Mouse (Mus musculus) CD4-positive helper T cell, adult 2 months (primary cell): ENCODE results near the gene Tmc3.

Experiments used
- DNase-seq: peaks from one replicate; pipeline ENCODE4 v3.0.0-alpha.2; 2012; ENCODE audit warnings: low read depth, missing footprints, low spot score

The Tmc3 gene

GRCm38 (mm10) chr7:83637781-83638583 is 53.3 kb downstream of the Tmc3 start:
- no peak for DNase-seq

- DNase-seq = no peak
Observed at GRCm38 (mm10) chr7:83639084-83639483, 54.4 kb downstream of the Tmc3 start.

DNA sequence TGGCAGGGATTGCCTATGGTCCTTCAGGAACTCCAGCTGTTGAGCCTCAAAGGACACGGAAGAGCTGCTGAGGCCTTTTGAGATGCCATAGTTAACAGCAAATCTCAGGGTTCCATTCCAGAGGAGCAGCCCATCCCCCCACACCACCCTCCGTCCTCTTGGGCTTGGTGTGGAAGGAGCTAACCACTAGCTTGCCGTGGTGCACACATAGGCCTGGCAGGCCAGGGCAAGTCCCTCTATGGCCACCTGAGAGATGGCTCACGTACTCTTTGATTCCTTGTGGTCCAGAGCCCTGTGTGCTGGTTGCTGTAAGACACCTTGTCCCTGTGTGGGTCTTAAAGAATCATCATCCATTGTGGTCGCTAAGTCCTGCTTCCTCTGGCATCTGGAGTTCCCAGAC is 55.9 kb downstream of the Tmc3 start:
- DNase-seq = no peak

- DNase-seq = no peak
Observed at GRCm38 (mm10) chr7:83641163-83641562, 56.4 kb downstream of the Tmc3 start.

DNA sequence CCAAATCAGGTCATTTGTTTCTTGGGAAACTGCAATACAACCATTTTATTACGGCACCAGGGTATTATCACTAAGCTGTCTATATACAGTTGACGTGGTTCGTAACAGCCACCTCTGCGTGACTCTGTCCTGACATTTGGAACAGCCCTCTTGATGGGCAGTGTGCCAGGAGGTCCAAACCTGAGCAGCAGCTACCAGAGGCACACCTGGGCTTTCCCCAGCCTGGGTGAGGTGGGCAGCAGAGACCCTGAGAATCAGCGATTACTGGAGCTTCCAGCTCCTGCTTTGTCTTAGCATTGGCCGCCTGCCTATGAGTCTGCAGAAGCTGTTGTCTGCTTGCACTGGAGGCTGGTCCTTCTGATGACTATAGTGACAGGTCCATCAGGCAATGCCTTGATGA is 58.9 kb downstream of the Tmc3 start:
- DNase-seq = no peak

- DNase-seq = no peak
Observed at GRCm38 (mm10) chr7:83644761-83645160, 60.0 kb downstream of the Tmc3 start.

GRCm38 (mm10) chr7:83645476-83645875 is 60.7 kb downstream of the Tmc3 start:
- no peak for DNase-seq

- no peak for DNase-seq
Observed at GRCm38 (mm10) chr7:83648807-83649206, 64.1 kb downstream of the Tmc3 start.

GRCm38 (mm10) chr7:83650638-83651037 is 65.9 kb downstream of the Tmc3 start:
- no peak for DNase-seq

DNA sequence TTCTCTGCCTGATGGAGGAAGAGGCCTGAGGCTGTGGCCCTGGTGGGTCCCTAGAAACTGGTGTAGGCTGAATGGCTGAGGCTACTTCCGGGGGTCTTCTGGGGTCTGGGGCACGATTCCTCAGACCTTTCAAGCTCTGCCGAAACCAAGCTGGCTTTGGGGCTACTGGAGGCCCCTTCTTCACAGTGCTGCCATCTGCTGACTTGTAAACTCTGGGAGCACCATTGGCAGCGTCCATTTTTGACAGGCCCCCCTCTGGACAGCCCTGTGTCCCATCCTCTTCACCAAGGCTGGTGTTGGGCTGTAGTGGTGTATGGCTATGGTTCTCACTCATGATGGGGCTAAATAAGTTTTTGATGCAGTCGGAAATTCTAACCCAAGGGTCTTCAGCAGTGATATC is 67.8 kb downstream of the Tmc3 start:
- DNase-seq = no peak

DNA sequence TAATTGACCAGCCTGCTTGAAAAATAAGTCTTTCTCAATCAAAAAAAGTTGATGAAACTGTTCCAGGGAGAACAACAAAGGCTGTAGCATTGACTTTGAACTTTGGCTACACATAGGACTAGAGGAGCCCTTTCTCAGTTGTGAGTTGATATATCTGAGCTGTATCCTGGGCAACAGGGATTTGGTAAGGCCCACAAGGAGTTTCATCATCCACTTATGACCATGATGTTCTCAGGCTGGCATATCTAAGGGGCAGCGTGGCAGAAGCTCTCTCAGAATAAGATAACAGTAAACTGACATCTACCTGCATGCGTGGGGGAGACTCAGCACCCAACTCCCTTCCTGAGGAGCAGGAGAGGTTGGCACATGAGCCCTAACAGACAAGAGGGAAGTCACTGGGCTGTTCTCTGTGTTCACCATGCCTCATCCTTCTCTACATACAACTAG is 68.9 kb downstream of the Tmc3 start:
- no peak for DNase-seq

DNA sequence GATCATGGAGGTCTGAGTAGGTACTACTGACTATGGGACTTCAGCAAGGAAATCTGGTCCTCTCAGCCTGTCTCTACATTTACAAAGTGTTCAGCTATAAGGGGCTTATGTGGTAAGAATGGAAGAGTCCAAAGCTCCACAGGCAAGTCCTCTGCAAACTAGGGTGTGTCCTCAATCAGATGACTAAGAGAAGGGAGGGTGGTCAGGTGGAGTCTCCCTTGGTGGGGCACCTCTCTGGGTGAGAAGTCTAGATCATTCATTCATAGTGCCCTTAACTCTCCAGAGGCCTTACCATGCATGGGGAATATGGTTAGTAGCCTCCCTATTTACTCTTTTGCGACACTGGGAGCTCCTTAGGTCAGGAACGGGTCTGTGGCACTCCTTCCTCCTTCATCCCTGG is 69.5 kb downstream of the Tmc3 start:
- DNase-seq = peak; percentile 40

- peak; percentile 92 for DNase-seq
Observed at GRCm38 (mm10) chr7:83654938-83655630, 70.4 kb downstream of the Tmc3 start.

DNA sequence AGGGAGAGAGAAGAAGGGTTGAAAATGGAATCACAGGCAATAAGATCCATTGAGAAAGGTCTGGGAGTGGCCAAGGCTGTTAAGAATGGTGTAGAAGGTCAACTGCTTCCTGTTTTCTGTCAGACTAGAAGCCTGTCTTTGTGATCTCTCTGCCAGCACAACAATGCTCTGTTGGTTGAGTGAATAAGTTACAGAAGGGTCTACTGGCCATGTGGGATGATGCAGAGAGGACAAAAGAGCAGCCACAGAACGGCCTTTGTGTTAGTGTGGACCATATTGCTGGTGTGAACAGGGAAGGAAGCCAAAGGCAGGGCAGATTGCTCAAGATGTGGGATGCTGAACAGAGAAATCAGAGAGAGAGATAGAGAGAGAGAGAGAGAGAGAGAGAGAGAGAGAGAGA is 74.0 kb downstream of the Tmc3 start:
- no peak for DNase-seq

DNA sequence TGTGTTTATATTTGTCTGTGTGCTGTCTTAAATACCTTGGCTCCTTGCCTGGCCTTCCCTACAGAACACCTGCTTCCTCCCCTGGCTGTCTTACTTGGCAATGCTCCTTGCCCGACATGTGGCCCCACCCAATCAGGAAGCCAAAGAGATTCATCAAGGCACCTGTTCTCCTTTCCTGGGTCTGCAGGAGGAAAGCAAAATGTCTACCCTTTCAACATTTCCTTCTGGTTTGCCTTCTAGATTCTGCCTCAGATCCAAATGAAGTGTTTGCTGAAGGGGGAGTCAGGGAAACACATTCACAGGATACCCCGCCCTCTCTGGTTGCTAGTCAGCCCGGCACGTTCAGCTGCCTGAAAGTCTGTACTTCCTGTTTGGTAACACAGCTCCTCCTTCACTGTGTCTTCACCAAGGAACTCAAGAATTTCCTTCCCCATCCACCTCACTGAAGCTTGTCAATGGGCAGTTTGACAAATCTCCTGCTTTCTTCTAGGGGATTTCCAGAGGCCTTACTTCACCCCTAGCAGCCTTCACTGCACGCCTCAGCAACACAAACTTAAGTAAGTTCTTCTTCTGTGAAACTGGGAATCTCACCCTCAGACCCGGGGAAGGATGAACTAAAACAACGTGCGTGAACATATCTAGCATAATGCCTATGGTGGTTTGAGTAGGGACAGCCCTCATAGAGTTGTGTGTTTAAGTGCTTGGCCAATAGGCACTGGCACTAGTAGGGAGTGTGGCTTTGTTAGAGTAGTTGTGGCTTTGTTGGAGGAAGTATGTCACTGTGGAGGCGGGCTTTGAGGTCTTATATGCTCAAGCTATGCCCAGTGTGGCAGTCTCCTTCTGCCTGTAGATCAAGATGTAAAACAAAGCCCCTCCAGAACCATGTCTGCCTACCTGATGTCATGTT is 74.7 kb downstream of the Tmc3 start:
- peak; percentile 86 for DNase-seq

DNA sequence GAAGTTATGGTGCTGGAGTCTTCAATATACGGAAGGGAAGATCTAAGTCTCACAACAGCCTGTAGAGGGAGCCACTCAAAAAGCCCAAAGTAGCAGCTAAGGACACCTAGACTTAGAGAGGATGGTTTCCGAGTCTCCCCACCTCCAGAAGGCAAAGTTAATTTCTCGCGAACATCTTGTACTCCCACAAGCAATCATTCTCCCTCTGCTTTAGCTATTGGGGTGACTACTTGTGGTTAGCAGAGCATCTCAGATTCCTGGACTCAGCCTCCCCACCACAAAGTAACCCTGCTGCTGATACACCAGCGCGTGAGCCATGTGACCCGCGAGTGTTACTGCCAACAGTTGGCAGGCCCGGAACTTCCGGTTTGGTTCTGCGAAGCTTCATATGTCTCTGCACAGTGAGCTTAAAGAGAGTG is 75.6 kb downstream of the Tmc3 start:
- peak; percentile 91 for DNase-seq

GRCm38 (mm10) chr7:83661031-83661430 is 76.3 kb downstream of the Tmc3 start:
- DNase-seq = peak; percentile 63

- no peak for DNase-seq
Observed at GRCm38 (mm10) chr7:83661763-83662162, 77.0 kb downstream of the Tmc3 start.

DNA sequence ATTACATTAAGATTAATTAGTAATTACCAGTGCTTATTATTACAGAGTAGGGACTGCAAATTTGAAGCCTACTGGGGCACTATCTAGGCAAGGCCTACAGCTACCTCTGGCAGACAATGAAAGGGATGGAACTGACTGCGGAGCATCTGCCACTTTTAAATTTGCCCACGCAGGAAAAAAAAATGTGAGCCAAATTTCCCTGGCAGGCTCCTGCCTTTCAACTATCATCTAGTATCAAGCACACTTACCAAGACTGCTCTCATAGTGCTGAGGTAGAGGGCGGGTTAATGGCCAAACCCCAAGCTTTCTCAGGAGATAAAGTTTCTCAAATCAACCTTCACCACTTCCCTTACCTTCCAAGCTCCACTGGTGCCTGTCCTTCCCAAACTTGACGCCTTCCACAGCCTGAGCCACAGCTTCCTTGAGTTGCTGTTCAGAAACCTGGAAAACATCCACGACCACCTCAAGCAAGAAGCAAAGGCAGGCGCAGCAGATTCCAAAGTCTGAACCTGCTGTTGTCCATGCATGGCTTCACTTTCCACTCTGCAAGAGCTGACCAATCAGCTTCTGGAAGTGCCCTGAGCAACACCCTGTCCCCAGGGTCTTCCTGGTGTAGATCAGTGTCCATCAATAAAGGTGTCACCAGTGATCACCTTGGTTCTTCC is 78.1 kb downstream of the Tmc3 start:
- DNase-seq = no peak

DNA sequence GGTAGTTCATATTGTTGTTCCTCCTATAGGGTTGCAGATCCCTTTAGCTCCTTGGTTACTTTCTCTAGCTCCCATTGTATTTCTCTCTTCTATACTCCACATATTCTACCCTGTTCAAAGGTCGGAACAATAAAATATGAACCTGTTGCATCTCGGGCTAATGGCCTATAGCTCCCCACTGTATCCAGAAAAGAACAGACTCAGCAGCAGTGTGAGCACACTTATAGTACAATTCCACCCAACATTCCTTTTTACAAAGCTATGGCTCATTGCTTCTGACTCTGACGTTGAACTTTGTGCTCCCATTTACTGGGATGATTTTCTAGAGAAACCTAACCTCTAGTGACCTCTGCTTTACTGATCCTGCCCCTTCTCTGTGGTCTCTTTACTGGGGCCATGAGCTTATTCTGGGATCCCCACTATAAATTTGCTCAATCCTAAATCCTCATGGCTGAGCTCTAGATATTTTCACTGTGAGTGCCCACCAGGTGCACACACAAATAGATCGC is 81.4 kb downstream of the Tmc3 start:
- DNase-seq = no peak

DNA sequence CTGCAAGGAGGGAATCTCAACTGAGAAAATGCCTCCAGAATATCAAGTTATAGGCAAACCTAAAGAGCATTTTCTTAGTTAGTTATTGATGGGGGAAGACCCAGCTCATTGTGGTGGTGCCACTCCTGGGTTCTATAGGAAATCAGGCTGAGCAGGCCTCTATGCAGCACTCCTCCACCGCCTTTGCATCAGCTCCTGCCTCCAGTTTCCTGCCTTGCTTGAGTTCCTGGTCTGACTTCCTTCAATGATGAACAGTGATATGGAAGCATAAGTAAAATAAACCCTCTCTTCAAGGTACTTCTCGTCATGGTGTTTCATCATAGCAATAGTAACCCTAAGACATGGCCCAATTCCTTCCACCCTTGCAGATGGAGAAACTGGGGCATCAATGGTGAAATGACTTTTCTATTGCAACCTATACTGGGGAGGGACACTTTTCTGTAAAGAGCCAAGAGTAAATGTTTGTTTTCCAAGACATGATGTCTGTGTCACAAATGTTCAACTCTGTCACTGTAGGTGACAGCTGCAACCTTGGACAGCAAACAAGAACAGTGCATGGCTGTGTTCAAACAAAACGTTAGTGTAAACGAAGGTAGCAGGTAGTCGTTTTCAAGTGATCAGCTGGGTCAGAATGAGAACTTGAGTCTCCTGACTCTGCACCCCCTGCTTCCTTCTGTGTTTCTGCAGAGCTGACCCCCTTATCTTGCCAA is 83.4 kb downstream of the Tmc3 start:
- no peak for DNase-seq
